Mouse (Mus musculus) CH12.LX (cell line): ENCODE measurements at regions not wholly inside any gene's neighbourhood (a gene's known extent, or its start where the extent isn't known, plus 50 kb on each side); places are given as distances from the start of the nearest gene placed in this dataset.
A peak's percentile ranks its signal among the peaks of the same experiment; 100 is the strongest.

Source experiments
- DNase-seq: peaks from one replicate; pipeline ENCODE4 v3.0.0-alpha.2; 2013; ENCODE audit errors: extremely low read depth
- H3K27ac ChIP-seq: 2 replicates; pipeline ENCODE4 v1.5.1; 2012; ENCODE audit warnings: low read depth, mild to moderate bottlenecking, control low read depth, moderate library complexity; ENCODE audit not compliant: insufficient read depth
- H3K27me3 ChIP-seq: replicated peaks from 2 replicates; pipeline ENCODE3; 2012; ENCODE audit warnings: inconsistent platforms
- H3K36me3 ChIP-seq, 2 experiments: replicated peaks in 1 of 2; 2 replicates each; pipeline versions ENCODE3 to v1.6.1; 2012; ENCODE audit warnings: inconsistent platforms in 1 of 2, low read length in 1 of 2, mild to moderate bottlenecking in 1 of 2, mixed read lengths in 1 of 2, moderate library complexity in 1 of 2; ENCODE audit not compliant: control insufficient read depth in 1 of 2, insufficient read depth in 1 of 2
- H3K4me1 ChIP-seq, 2 experiments: 2 replicates each; pipeline ENCODE4 v1.6.1; 2012; ENCODE audit warnings: inconsistent platforms in 1 of 2, moderate library complexity in 1 of 2; ENCODE audit not compliant: insufficient read depth in 2 of 2, control insufficient read depth in 1 of 2
- H3K4me2 ChIP-seq: 2 replicates; pipeline ENCODE4 v1.6.1; 2012; ENCODE audit warnings: low read depth, mild to moderate bottlenecking, control low read depth; ENCODE audit not compliant: poor library complexity, insufficient read depth, severe bottlenecking
- H3K4me3 ChIP-seq, 3 experiments: fragments of 150-350 bp in 1 of 3; sonication (generic) in 1 of 3; replicated peaks in 1 of 3; 2 replicates each; pipeline versions ENCODE3 to v1.5.1; 2011 to 2012; ENCODE audit warnings: low read depth in 2 of 3, low read length in 2 of 3, mild to moderate bottlenecking in 2 of 3, moderate library complexity in 2 of 3, control low read depth in 1 of 3, improper control_type of control experiment in 1 of 3, inconsistent platforms in 1 of 3, mixed read lengths in 1 of 3; ENCODE audit not compliant: poor library complexity in 1 of 3
- H3K79me2 ChIP-seq: replicated peaks from 2 replicates; pipeline ENCODE4 v1.6.1; 2012; ENCODE audit warnings: mild to moderate bottlenecking, moderate library complexity; ENCODE audit not compliant: control insufficient read depth, poor library complexity, insufficient read depth, severe bottlenecking; ENCODE audit errors: extremely low read depth
- H3K9ac ChIP-seq: 2 replicates; pipeline ENCODE4 v1.6.1; 2012; ENCODE audit warnings: low read depth, mild to moderate bottlenecking, control low read depth, moderate library complexity; ENCODE audit not compliant: insufficient read depth
- H3K9me3 ChIP-seq: replicated peaks from 2 replicates; pipeline ENCODE3; 2012; ENCODE audit warnings: low read length, inconsistent platforms, mixed read lengths
- CTCF ChIP-seq, 2 experiments: IDR thresholded peaks in 1 of 2; conservative IDR thresholded peaks in 1 of 2; 2 replicates each; pipeline ENCODE4 v1.5.1; 2011 to 2012; ENCODE audit warnings: low read depth in 2 of 2, low read length in 2 of 2, improper control_type of control experiment in 1 of 2, inconsistent platforms in 1 of 2, mild to moderate bottlenecking in 1 of 2, moderate library complexity in 1 of 2
- E2F4 ChIP-seq: IDR thresholded peaks from 2 replicates; pipeline ENCODE4 v1.6.1; 2011; ENCODE audit warnings: low read depth, low read length, improper control_type of control experiment; ENCODE audit not compliant: insufficient replicate concordance
- EP300 ChIP-seq: IDR thresholded peaks from 2 replicates; pipeline ENCODE4 v1.6.1; 2011; ENCODE audit warnings: low read length, improper control_type of control experiment
- HCFC1 ChIP-seq: IDR thresholded peaks from 2 replicates; pipeline ENCODE4 v1.6.1; 2012; ENCODE audit warnings: low read depth, mild to moderate bottlenecking, inconsistent platforms, low read length, improper control_type of control experiment
- IRF4 ChIP-seq: IDR thresholded peaks from 2 replicates; pipeline ENCODE4 v1.6.1; 2014; ENCODE audit warnings: low read depth, mild to moderate bottlenecking, inconsistent platforms, low read length, improper control_type of control experiment
- KAT2A ChIP-seq: IDR thresholded peaks from 2 replicates; pipeline ENCODE4 v1.6.1; 2012; ENCODE audit warnings: low read length, improper control_type of control experiment, inconsistent platforms; ENCODE audit not compliant: insufficient replicate concordance
- MAFK ChIP-seq: IDR thresholded peaks from 2 replicates; pipeline ENCODE4 v1.6.1; 2011; ENCODE audit warnings: low read length, improper control_type of control experiment; ENCODE audit not compliant: insufficient replicate concordance
- MAX ChIP-seq: IDR thresholded peaks from 2 replicates; pipeline ENCODE4 v1.6.1; 2011; ENCODE audit warnings: low read length, improper control_type of control experiment
- MAZ ChIP-seq: IDR thresholded peaks from 2 replicates; pipeline ENCODE4 v1.6.1; 2012; ENCODE audit warnings: low read depth, mild to moderate bottlenecking, inconsistent platforms, low read length, improper control_type of control experiment, moderate library complexity
- MEF2A ChIP-seq: IDR thresholded peaks from 2 replicates; pipeline ENCODE4 v1.6.1; 2014; ENCODE audit warnings: low read depth, mild to moderate bottlenecking, inconsistent platforms, low read length, improper control_type of control experiment, borderline replicate concordance
- NRF1 ChIP-seq: IDR thresholded peaks from 2 replicates; pipeline ENCODE4 v1.6.1; 2014; ENCODE audit warnings: low read depth, mild to moderate bottlenecking, inconsistent platforms, low read length, improper control_type of control experiment, moderate library complexity
- POLR2A ChIP-seq: IDR thresholded peaks from 2 replicates; pipeline ENCODE4 v1.6.1; 2011; ENCODE audit warnings: low read depth, mild to moderate bottlenecking, improper control_type of control experiment, low read length
- POLR2AphosphoS2 ChIP-seq: IDR thresholded peaks from 2 replicates; pipeline ENCODE4 v1.6.1; 2011; ENCODE audit warnings: low read depth, low read length, improper control_type of control experiment
- RAD21 ChIP-seq: IDR thresholded peaks from 2 replicates; pipeline ENCODE4 v1.6.1; 2011; ENCODE audit warnings: low read depth, mild to moderate bottlenecking, low read length, improper control_type of control experiment, moderate library complexity
- RCOR1 ChIP-seq: conservative IDR thresholded peaks from 2 replicates; pipeline ENCODE4 v1.6.1; 2012; ENCODE audit warnings: low read depth, mild to moderate bottlenecking, inconsistent platforms, low read length, improper control_type of control experiment
- SMC3 ChIP-seq: IDR thresholded peaks from 2 replicates; pipeline ENCODE4 v1.6.1; 2011; ENCODE audit warnings: low read depth, low read length, improper control_type of control experiment
- TBP ChIP-seq: conservative IDR thresholded peaks from 2 replicates; pipeline ENCODE4 v1.6.1; 2011; ENCODE audit warnings: low read depth, low read length, improper control_type of control experiment
- USF2 ChIP-seq: conservative IDR thresholded peaks from 2 replicates; pipeline ENCODE4 v1.6.1; 2011; ENCODE audit warnings: low read depth, low read length, improper control_type of control experiment
- ZMIZ1 ChIP-seq: IDR thresholded peaks from 2 replicates; pipeline ENCODE4 v1.6.1; 2012; ENCODE audit warnings: low read depth, mild to moderate bottlenecking, inconsistent platforms, low read length, improper control_type of control experiment
- ZNF384 ChIP-seq: IDR thresholded peaks from 2 replicates; pipeline ENCODE4 v1.6.1; 2012; ENCODE audit warnings: low read depth, low read length, improper control_type of control experiment, inconsistent platforms
- dilution Hi-C: fragments of 300-500 bp; cut with MboI; formaldehyde crosslinking; loops from 2 replicates; pipeline ENCODE4 v1.14.3; 2020; ENCODE audit warnings: low sequenced_read_pairs; ENCODE audit not compliant: extremely low pct_unique_long_range_greater_than_20kb, extremely low pct_ligation_motif_present
- in situ Hi-C: fragments of 300-500 bp; cut with MboI; formaldehyde crosslinking; loops from 3 replicates; pipeline ENCODE4 v1.14.3; 2019; ENCODE audit warnings: low sequenced_read_pairs, low pct_ligation_motif_present, low pct_unique_long_range_greater_than_20kb, mixed read lengths

DNA sequence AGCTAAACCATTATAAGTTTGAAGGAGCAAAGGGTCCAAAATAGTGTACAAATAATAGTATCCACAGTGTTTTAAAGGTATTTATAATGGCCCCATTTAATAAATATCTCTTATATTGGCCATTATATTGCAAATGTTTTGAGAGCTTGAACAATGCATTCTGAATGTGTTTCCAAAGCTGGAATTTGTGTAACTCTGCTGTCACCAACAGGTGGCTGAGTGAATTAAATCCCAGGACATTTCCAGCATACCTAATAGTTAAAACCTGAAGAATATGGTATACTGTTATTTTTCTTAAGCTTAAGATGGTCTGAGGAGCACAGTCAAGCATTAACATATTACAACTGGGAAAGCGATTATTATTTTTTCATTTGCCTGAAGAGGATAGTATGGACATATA is 592.4 kb downstream of the Mat2b start:
- Histone ChIP-seq H3K36me3 (no peaks in the 10 kb centered on the region), H3K79me2 (no peaks in the 10 kb centered on the region), H3K4me3 (no peak overlapping the region), H3K4me1 (no peaks in the 10 kb centered on the region), H3K27ac (no peak overlapping the region), H3K9me3 (no peaks in the 10 kb centered on the region), H3K9ac (no peak overlapping the region), H3K27me3 (no peaks in the 10 kb centered on the region), H3K4me2 (no peak overlapping the region)
- DNase-seq: no peak
- dilution Hi-C loops (no loop called here), in situ Hi-C loops (no loop called here)
- TF ChIP-seq SMC3 (peak; percentile 26; the same call in 1 of the 2 replicates), RAD21 (peak; percentile 44), MAX (no peak), CTCF (conservative IDR thresholded peaks at IDR 0.05 in 1 of 2, IDR thresholded peaks at IDR 0.05 in 1 of 2; ENCODE audit: low read depth in 2 of 2, low read length in 2 of 2) (peak in 1 of 2 experiments; percentile 44; a peak in 2 of 4 replicates)

DNA sequence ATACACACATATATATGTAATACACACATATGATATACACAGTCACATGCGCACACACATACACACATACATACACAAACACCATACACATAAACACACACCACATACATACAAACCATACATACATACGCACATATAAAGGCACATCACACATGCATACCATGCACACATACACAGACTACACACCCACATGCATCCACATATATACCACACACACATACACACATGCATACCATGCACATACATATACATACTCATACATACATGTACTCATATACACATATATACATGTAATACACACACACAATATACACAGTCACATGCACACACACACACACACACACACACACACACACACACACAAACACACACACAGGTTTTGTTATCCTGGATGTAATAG is 620.7 kb downstream of the Mat2b start:
- dilution Hi-C loops (no loop called here), in situ Hi-C loops (no loop called here)
- Histone ChIP-seq H3K4me1 (no peaks in the 10 kb centered on the region), H3K9ac (no peak overlapping the region), H3K4me2 (no peak overlapping the region), H3K36me3 (no peaks in the 10 kb centered on the region), H3K27ac (no peak overlapping the region), H3K9me3 (peaks cover 3% of the 10 kb centered on the region), H3K27me3 (no peaks in the 10 kb centered on the region), H3K4me3 (no peak overlapping the region), H3K79me2 (no peaks in the 10 kb centered on the region)
- no peak for DNase-seq
- TF ChIP-seq MEF2A (no peak), NRF1 (no peak), MAZ (no peak), RCOR1 (no peak), E2F4 (no peak), RAD21 (no peak), ZNF384 (no peak), HCFC1 (no peak), KAT2A (no peak), POLR2A (no peak), MAFK (no peak), USF2 (no peak), TBP (no peak), EP300 (no peak), POLR2AphosphoS2 (no peak), IRF4 (no peak), ZMIZ1 (no peak)
